Comparison of ENCODE assay signal across 30 mouse cellular contexts in genomic region chr2:45464306-45464705, GRCm38 (mm10).
DNase-seq lines count a peak whose midpoint lies in the region; ATAC-seq and TF ChIP-seq lines count a peak whose summit lies in the region.
"Had no signal": no experiment of that assay in that cellular context is flagged by ENCODE, and none has a peak within 500 bp of the region (broad histone marks: within the 10 kb centered on the region; RNA-seq: fewer than 3 reads in every experiment).

No protein-coding gene starts in this region.

- H3K4me2 ChIP-seq in liver, embryonic 11.5 days: no peak overlapping the region
- no peak overlapping the region for H3K4me2 ChIP-seq in lung, embryonic 16.5 days (ENCODE audit: low read depth, low read length)
- H3K4me2 ChIP-seq: embryonic facial prominence, embryonic 13.5 days; forebrain, embryonic 12.5 days; forebrain, embryonic 15.5 days; heart, embryonic 12.5 days; heart, embryonic 15.5 days; hindbrain, embryonic 13.5 days; intestine, embryonic 15.5 days had no signal

- TF ChIP-seq CTCF in liver, adult 2 months (IDR thresholded peaks at IDR 0.05; ENCODE audit: low read depth, low read length): no peak

- no peaks in the 10 kb centered on the region for H3K9me3 ChIP-seq in liver, embryonic 11.5 days (ENCODE audit: control insufficient read depth, low read length)
- H3K9me3 ChIP-seq in lung, embryonic 16.5 days (ENCODE audit: control insufficient read depth, low read length): no peaks in the 10 kb centered on the region
- H3K9me3 ChIP-seq: embryonic facial prominence, embryonic 10.5 days; embryonic facial prominence, embryonic 13.5 days; forebrain, embryonic 12.5 days; forebrain, embryonic 15.5 days; G1E; heart, embryonic 12.5 days; heart, embryonic 15.5 days; hindbrain, embryonic 10.5 days; hindbrain, embryonic 13.5 days; intestine, embryonic 15.5 days had no signal

- ATAC-seq in liver, embryonic 11.5 days (replicated peaks; ENCODE audit: low FRiP score): no peak
- ATAC-seq in lung, embryonic 16.5 days (ENCODE audit: low read depth): peak; percentile 45; the same call in 1 of the 2 replicates
- ATAC-seq: forebrain, embryonic 15.5 days; hindbrain, embryonic 16.5 days; intestine, embryonic 15.5 days; Patski had no signal

- H3K9ac ChIP-seq in liver, adult 2 months (ENCODE audit: low read depth, low read length): no peak overlapping the region
- H3K9ac ChIP-seq in liver, embryonic 11.5 days (ENCODE audit: low read depth, low read length): no peak overlapping the region
- H3K9ac ChIP-seq in lung, embryonic 16.5 days (ENCODE audit: low read length): no peak overlapping the region
- H3K9ac ChIP-seq: embryonic facial prominence, embryonic 13.5 days; forebrain, embryonic 12.5 days; forebrain, embryonic 15.5 days; heart, embryonic 12.5 days; heart, embryonic 15.5 days; hindbrain, embryonic 13.5 days; intestine, embryonic 15.5 days had no signal

- TF ChIP-seq POLR2A in liver, adult 2 months (IDR thresholded peaks at IDR 0.05; ENCODE audit: extremely low read depth, insufficient read depth, low read length): no peak

- H3K79me2 ChIP-seq in liver, adult 2 months (ENCODE audit: control insufficient read depth, insufficient read depth, low read length): no peaks in the 10 kb centered on the region

- H3K27me3 ChIP-seq in liver, adult 2 months (ENCODE audit: control insufficient read depth, insufficient read depth, low read length): no peaks in the 10 kb centered on the region
- no peaks in the 10 kb centered on the region for H3K27me3 ChIP-seq in liver, embryonic 11.5 days (replicated peaks; ENCODE audit: control insufficient read depth, insufficient read depth, low read length)
- H3K27me3 ChIP-seq in lung, embryonic 16.5 days (ENCODE audit: control insufficient read depth, insufficient read depth, low read depth, low read length): no peaks in the 10 kb centered on the region
- H3K27me3 ChIP-seq: CH12.LX; embryonic facial prominence, embryonic 13.5 days; forebrain, embryonic 12.5 days; forebrain, embryonic 15.5 days; heart, embryonic 12.5 days; heart, embryonic 15.5 days; hindbrain, embryonic 13.5 days; intestine, embryonic 15.5 days; Patski had no signal

- 20% methylated on average over 4 of the region's 4 CpGs for WGBS in liver, adult 2 months
- 87% methylated on average over 4 of the region's 4 CpGs for WGBS in liver, embryonic 11.5 days
- WGBS in lung, embryonic 16.5 days: 48% methylated on average over 4 of the region's 4 CpGs

- H3K27ac ChIP-seq in liver, adult 2 months (replicated peaks; ENCODE audit: insufficient read depth, low read depth, low read length): 0 out of 2 replicates have a peak overlapping the region, but pooled peaks have one; percentile 18
- H3K27ac ChIP-seq in liver, embryonic 11.5 days (ENCODE audit: low read depth, low read length): no peak overlapping the region
- H3K27ac ChIP-seq in lung, embryonic 16.5 days (ENCODE audit: low read length): no peak overlapping the region; the same call in 1 of the 2 replicates
- H3K27ac ChIP-seq: embryonic facial prominence, embryonic 10.5 days; embryonic facial prominence, embryonic 13.5 days; forebrain, embryonic 12.5 days; forebrain, embryonic 15.5 days; heart, embryonic 15.5 days; hindbrain, embryonic 10.5 days; hindbrain, embryonic 13.5 days; intestine, embryonic 15.5 days had no signal

- H3K36me3 ChIP-seq in liver, adult 2 months (ENCODE audit: control insufficient read depth, insufficient read depth, low read length): no peaks in the 10 kb centered on the region
- no peaks in the 10 kb centered on the region for H3K36me3 ChIP-seq in liver, embryonic 11.5 days (ENCODE audit: control insufficient read depth, insufficient read depth, low read length)
- no peaks in the 10 kb centered on the region for H3K36me3 ChIP-seq in lung, embryonic 16.5 days (ENCODE audit: control insufficient read depth, insufficient read depth, low read length)
- H3K36me3 ChIP-seq: embryonic facial prominence, embryonic 10.5 days; embryonic facial prominence, embryonic 13.5 days; forebrain, embryonic 12.5 days; forebrain, embryonic 15.5 days; G1E; heart, embryonic 12.5 days; heart, embryonic 15.5 days; hindbrain, embryonic 10.5 days; hindbrain, embryonic 13.5 days; intestine, embryonic 15.5 days had no signal

- no peak overlapping the region for H3K4me3 ChIP-seq in liver, adult 2 months (ENCODE audit: insufficient read depth, low read depth, low read length)
- no peak overlapping the region for H3K4me3 ChIP-seq in liver, embryonic 11.5 days (ENCODE audit: low read depth, low read length)
- H3K4me3 ChIP-seq in lung, embryonic 16.5 days (ENCODE audit: low read length): no peak overlapping the region
- H3K4me3 ChIP-seq: embryonic facial prominence, embryonic 10.5 days; embryonic facial prominence, embryonic 13.5 days; erythroblast, embryonic 14.5 days; forebrain, embryonic 12.5 days; forebrain, embryonic 15.5 days; heart, embryonic 12.5 days; heart, embryonic 15.5 days; hindbrain, embryonic 10.5 days; hindbrain, embryonic 13.5 days; intestine, embryonic 15.5 days had no signal

- H3K4me1 ChIP-seq in liver, adult 2 months (ENCODE audit: control insufficient read depth, insufficient read depth, low read length): peaks cover 7% of the 10 kb centered on the region
- no peaks in the 10 kb centered on the region for H3K4me1 ChIP-seq in liver, embryonic 11.5 days (replicated peaks; ENCODE audit: control insufficient read depth, insufficient read depth, low read length)
- no peaks in the 10 kb centered on the region for H3K4me1 ChIP-seq in lung, embryonic 16.5 days (replicated peaks; ENCODE audit: control insufficient read depth, insufficient read depth, low read length)
- H3K4me1 ChIP-seq: embryonic facial prominence, embryonic 10.5 days; forebrain, embryonic 12.5 days; forebrain, embryonic 15.5 days; heart, embryonic 12.5 days; heart, embryonic 15.5 days; hindbrain, embryonic 10.5 days; hindbrain, embryonic 13.5 days; intestine, embryonic 15.5 days had no signal

- peak; percentile 4 for DNase-seq in adrenal gland, postnatal 10 days
- no peak for DNase-seq in adrenal gland, adult 18-20 months (ENCODE audit: low spot score in 2 of 2)
- peak; percentile 98 for DNase-seq in liver, adult 2 months (ENCODE audit: extremely low read depth, low read depth, low spot score)
- no peak for DNase-seq in liver, embryonic 11.5 days (ENCODE audit: low spot score)
- no peak for DNase-seq in lung, postnatal 4 days
- DNase-seq: B cell, adult 2 months; cerebellum, adult 11-12 months; cerebellum, adult 8-10 months; cerebellum, postnatal 10 days; cerebellum, postnatal 36 days; embryo, embryonic 11 days; gastrocnemius, postnatal 25 days; heart, adult 18-20 months; heart, postnatal 10 days; heart, postnatal 36 days had no signal

Comparison
In these comparisons a context has a peak if more than half of its experiments do, and no peak if none do; other contexts are left out.
1. DNase-seq: peak in adrenal gland, postnatal 10 days (single experiment) and liver, adult 2 months (single experiment); none in adrenal gland, adult 18-20 months (0 of 2), liver, embryonic 11.5 days (single experiment) and lung, postnatal 4 days (0 of 2).